Mouse (Mus musculus) G1E (cell line): ENCODE data around the gene Loxl3.

ENCODE experiments used
- CTCF ChIP-seq: IDR thresholded peaks from 2 replicates; pipeline ENCODE4 v1.5.1; 2012; ENCODE audit warnings: low read depth, low read length, inconsistent platforms, mixed read lengths
- GATA1 ChIP-seq: IDR thresholded peaks from 2 replicates; pipeline ENCODE4 v1.6.1; 2012; ENCODE audit warnings: borderline replicate concordance, low read length, inconsistent platforms, mixed read lengths
- GATA2 ChIP-seq: IDR thresholded peaks from 2 replicates; pipeline ENCODE4 v1.6.1; 2012; ENCODE audit warnings: low read depth, low read length, inconsistent platforms, borderline replicate concordance
- POLR2AphosphoS5 ChIP-seq: IDR thresholded peaks from 2 replicates; pipeline ENCODE4 v1.6.1; 2012; ENCODE audit warnings: low read depth, low read length, inconsistent platforms; ENCODE audit not compliant: insufficient replicate concordance
- TAL1 ChIP-seq: conservative IDR thresholded peaks from 2 replicates; pipeline ENCODE4 v1.6.1; 2012; ENCODE audit warnings: low read depth, low read length, inconsistent platforms, mixed read lengths

DNA sequence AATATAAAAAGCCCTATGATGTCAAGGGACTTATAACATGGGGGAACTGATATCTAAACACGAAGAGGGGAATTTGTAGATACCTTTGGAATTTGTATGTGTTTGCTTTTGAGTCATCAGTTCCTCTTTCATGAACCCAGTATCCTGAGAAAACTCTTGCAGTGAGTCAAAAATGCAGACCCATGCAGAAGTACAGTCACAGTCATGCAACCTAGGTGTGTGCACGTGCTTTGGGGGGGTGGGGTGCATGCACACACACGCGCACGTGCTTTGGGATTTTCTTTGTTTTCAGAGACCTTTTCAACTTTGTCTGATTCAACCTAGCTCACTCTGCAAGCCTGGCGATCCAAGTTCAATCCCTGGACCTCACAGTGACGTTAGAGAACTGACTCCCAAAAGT, 39.6 kb upstream of the Loxl3 start:
- TF ChIP-seq CTCF (no peak), POLR2AphosphoS5 (no peak), TAL1 (no peak), GATA1 (no peak), GATA2 (no peak)
